Mouse (Mus musculus): ENCODE results near the gene Matk. TPM values are rescaled to one million over a fixed set of nuclear protein-coding genes. Genes with fewer than 3 reads are reported as not detected.
"Not testable (repeated sequence)": the region's sequence is repeated elsewhere in the genome, so short reads cannot be mapped to it uniquely, and the experiment has no call there.

Matk gene
- 5.6 and 7.2 TPM in 2 replicates for polyA plus RNA-seq (2016; fragmentation: Nextera tagmentation; extraction: Ambion mirVana)

- no peak for ATAC-seq (ENCODE audit: insufficient number of reproducible peaks, insufficient read depth, low FRiP score, low TSS enrichment)
- H3K9me3 ChIP-seq: no peaks in the 10 kb centered on the region
- whole genome bisulfite sequencing: 9% methylated on average over 44 of the region's 44 CpGs
- H3K4me3 ChIP-seq: peak within 1 kb of the TSS; percentile 20; the same call in 1 of the 2 replicates
- H3K27ac ChIP-seq: no peak within 1 kb of the TSS
- H3K27me3 ChIP-seq: peaks cover 73% of the 10 kb centered on the region
- H3K9ac ChIP-seq: peak within 1 kb of the TSS; percentile 31; the same call in 1 of the 2 replicates
- no peaks in the 10 kb centered on the region for H3K36me3 ChIP-seq
- peaks cover 17% of the 10 kb centered on the region for H3K4me1 ChIP-seq
- H3K4me2 ChIP-seq (replicated peaks): peak within 1 kb of the TSS; percentile 46
Observed at GRCm38 (mm10) chr10:81252424-81253419, at the start of gene Matk. Matk (plus strand) TSS chr10:81252935.

DNA sequence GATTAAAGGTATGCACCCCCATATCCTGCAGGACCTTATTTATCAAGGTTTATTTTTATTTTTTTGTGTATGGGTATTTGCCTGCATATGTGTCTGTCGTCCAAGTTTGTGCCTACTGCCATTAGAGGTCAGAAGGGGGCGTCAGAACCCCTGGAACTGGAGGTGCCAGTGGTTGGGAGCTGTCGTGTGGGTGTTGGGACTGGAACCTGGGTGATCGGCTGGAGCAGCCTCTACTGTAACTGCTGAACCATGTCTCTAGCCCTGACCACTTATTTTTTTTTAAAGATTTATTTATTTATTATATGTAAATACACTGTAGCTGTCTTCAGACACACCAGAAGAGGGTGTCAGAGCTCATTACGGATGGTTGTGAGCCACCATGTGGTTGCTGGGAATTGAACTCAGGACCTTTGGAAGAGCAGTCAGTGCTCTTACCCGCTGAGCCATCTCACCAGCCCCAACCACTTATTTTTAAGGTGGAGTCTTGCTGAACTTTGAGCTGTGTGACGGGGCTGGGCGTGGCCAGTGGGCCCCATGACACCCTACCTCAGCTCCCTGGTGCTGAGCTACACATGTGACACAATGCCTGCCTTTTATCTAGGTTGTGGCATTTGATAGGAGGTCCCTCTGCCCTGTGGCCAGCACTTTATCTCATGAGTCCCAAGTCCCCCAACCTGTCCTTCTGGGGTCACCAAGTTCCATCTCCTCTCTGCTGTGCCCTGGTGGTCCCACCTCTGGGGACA, 49.6 kb upstream of the Matk start:
- WGBS: 64% methylated on average over 8 of the region's 8 CpGs
- no peak for ATAC-seq (ENCODE audit: insufficient number of reproducible peaks, insufficient read depth, low FRiP score, low TSS enrichment)
- H3K27ac ChIP-seq: no peak overlapping the region
- H3K9ac ChIP-seq: no peak overlapping the region
- H3K4me2 ChIP-seq (replicated peaks): no peak overlapping the region
- no peaks in the 10 kb centered on the region for H3K4me1 ChIP-seq
- H3K9me3 ChIP-seq: no peaks in the 10 kb centered on the region
- H3K4me3 ChIP-seq: no peak overlapping the region
- no peaks in the 10 kb centered on the region for H3K36me3 ChIP-seq
- H3K27me3 ChIP-seq: 0 out of 2 replicates have a peak, but pooled peaks cover 5% of the 10 kb centered on the region

DNA sequence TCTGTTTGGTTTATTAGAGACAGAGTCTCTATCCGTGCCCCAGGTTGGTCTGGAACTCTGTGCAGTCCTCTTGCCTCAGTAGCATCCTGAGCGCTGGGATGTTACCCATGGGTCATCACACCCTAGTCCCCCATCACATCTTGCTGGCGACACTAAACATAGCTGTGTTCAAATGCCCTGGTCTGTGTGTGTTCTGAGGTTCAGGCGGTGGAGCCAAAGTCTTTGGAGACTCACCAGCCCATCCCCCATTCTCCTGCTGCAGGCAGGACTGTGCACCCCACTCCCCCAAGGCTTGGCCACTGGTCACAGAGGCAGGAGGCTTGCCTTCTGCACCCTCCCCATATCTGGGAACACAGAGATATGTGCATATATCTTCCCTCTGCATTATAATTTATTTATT, 48.6 kb upstream of the Matk start:
- Histone ChIP-seq H3K4me3 (no peak overlapping the region), H3K27me3 (0 out of 2 replicates have a peak, but pooled peaks cover 2% of the 10 kb centered on the region), H3K4me2 (replicated peaks) (no peak overlapping the region), H3K27ac (no peak overlapping the region), H3K9me3 (no peaks in the 10 kb centered on the region), H3K4me1 (no peaks in the 10 kb centered on the region), H3K36me3 (no peaks in the 10 kb centered on the region), H3K9ac (no peak overlapping the region; the same call in 1 of the 2 replicates)
- no peak for ATAC-seq (ENCODE audit: insufficient number of reproducible peaks, insufficient read depth, low FRiP score, low TSS enrichment)
- 67% methylated on average over 4 of the region's 4 CpGs for WGBS

DNA sequence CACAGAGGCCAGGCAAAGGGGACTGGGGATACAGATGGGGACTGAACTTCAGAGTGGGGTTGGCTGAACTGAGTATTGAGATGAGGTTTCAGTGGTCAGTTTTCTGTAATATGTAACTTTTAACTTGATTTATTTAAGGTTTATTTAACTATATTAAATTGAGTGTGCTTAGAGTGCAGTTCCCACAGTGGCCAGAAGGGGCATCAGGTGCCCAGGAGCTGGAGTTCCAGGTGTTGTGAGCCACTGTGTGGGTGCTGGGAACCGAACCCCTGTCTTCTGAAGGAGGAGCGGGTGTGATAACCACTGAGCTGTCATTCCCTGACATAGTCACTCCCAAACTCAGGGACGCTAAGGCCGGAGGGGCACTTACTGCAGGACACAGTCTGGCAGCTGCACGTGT, 42.6 kb upstream of the Matk start:
- H3K9me3 ChIP-seq: peaks cover 3% of the 10 kb centered on the region; the same call in 1 of the 2 replicates
- H3K36me3 ChIP-seq: no peaks in the 10 kb centered on the region
- no peak overlapping the region for H3K27ac ChIP-seq
- H3K9ac ChIP-seq: no peak overlapping the region
- no peak for ATAC-seq (ENCODE audit: insufficient number of reproducible peaks, insufficient read depth, low FRiP score, low TSS enrichment)
- WGBS: 92% methylated on average over 5 of the region's 5 CpGs
- H3K4me2 ChIP-seq (replicated peaks): no peak overlapping the region
- H3K4me1 ChIP-seq: no peaks in the 10 kb centered on the region
- no peaks in the 10 kb centered on the region for H3K27me3 ChIP-seq
- no peak overlapping the region for H3K4me3 ChIP-seq

DNA sequence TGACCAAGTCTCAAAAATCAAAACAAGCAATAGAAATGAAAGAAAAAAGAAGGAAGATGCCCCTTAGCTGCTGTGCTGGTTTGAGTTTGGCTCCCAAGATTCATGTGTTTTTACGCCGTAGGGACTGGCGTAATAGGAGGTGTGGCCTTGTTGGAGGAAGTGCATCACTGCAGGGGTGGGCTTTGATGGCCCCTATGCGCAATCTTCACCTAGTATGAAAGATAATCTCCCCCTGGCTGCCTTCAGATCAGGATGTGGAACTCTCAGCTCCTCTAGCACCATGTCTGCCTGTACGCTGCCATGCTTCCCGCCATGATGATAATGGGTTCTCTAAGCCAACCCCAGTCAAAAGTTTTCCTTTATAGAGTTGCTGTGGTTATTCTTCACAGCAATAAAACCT, 36.5 kb upstream of the Matk start:
- ATAC-seq (ENCODE audit: insufficient number of reproducible peaks, insufficient read depth, low FRiP score, low TSS enrichment): no peak
- Histone ChIP-seq H3K36me3 (no peaks in the 10 kb centered on the region), H3K4me1 (no peaks in the 10 kb centered on the region), H3K27ac (no peak overlapping the region), H3K4me2 (replicated peaks) (no peak overlapping the region), H3K9ac (no peak overlapping the region), H3K27me3 (no peaks in the 10 kb centered on the region), H3K9me3 (peaks cover 3% of the 10 kb centered on the region; the same call in 1 of the 2 replicates), H3K4me3 (no peak overlapping the region)
- WGBS: 88% methylated on average over 6 of the region's 6 CpGs

GRCm38 (mm10) chr10:81216810-81217209, 35.9 kb upstream of the Matk start:
- Histone ChIP-seq H3K4me3 (no peak overlapping the region), H3K9me3 (peaks cover 3% of the 10 kb centered on the region; the same call in 1 of the 2 replicates), H3K4me2 (replicated peaks) (no peak overlapping the region), H3K9ac (no peak overlapping the region), H3K4me1 (no peaks in the 10 kb centered on the region), H3K36me3 (no peaks in the 10 kb centered on the region), H3K27me3 (no peaks in the 10 kb centered on the region), H3K27ac (no peak overlapping the region)
- WGBS: 81% methylated on average over 6 of the region's 6 CpGs
- no peak for ATAC-seq (ENCODE audit: insufficient number of reproducible peaks, insufficient read depth, low FRiP score, low TSS enrichment)

GRCm38 (mm10) chr10:81217267-81217666, 35.5 kb upstream of the Matk start:
- not testable (repeated sequence) for H3K36me3 ChIP-seq, H3K9ac ChIP-seq
- WGBS: 22% methylated on average over 1 of the region's 1 CpGs

DNA sequence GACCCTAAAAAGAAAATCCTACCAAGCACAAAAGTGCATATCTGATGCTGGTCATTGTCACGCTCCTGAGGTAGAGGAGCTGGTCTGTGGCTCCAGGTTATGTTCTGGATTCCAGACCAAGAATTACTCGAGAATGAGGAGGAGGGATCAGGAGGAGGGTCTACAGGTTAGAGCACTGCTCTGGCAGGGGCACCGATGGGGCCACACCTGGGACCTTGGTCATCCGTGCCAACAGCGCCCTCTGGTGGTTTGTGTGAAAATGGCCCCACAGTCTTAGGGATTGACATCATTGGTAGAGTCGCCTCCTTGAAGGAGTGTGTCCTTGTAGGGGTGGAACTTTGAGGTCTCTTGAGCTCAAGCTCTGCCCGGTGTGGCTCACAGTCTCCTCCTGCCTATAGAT, 34.8 kb upstream of the Matk start:
- H3K36me3 ChIP-seq: no peaks in the 10 kb centered on the region
- H3K27me3 ChIP-seq: no peaks in the 10 kb centered on the region
- no peaks in the 10 kb centered on the region for H3K4me1 ChIP-seq
- no peak overlapping the region for H3K9ac ChIP-seq
- H3K4me2 ChIP-seq (replicated peaks): no peak overlapping the region
- no peak overlapping the region for H3K27ac ChIP-seq
- 0 out of 2 replicates have a peak, but pooled peaks have one; percentile 41 for ATAC-seq (ENCODE audit: insufficient number of reproducible peaks, insufficient read depth, low FRiP score, low TSS enrichment)
- no peak overlapping the region for H3K4me3 ChIP-seq
- 36% methylated on average over 7 of the region's 7 CpGs for WGBS
- H3K9me3 ChIP-seq: no peaks in the 10 kb centered on the region

More at GRCm38 (mm10) chr10:81217267-81217666, 35.5 kb upstream of the Matk start:
- H3K4me2 ChIP-seq (replicated peaks); ATAC-seq (ENCODE audit: insufficient number of reproducible peaks, insufficient read depth, low FRiP score, low TSS enrichment); H3K9me3 ChIP-seq; H3K27ac ChIP-seq; H3K4me1 ChIP-seq; H3K4me3 ChIP-seq; H3K27me3 ChIP-seq: not testable (repeated sequence)

DNA sequence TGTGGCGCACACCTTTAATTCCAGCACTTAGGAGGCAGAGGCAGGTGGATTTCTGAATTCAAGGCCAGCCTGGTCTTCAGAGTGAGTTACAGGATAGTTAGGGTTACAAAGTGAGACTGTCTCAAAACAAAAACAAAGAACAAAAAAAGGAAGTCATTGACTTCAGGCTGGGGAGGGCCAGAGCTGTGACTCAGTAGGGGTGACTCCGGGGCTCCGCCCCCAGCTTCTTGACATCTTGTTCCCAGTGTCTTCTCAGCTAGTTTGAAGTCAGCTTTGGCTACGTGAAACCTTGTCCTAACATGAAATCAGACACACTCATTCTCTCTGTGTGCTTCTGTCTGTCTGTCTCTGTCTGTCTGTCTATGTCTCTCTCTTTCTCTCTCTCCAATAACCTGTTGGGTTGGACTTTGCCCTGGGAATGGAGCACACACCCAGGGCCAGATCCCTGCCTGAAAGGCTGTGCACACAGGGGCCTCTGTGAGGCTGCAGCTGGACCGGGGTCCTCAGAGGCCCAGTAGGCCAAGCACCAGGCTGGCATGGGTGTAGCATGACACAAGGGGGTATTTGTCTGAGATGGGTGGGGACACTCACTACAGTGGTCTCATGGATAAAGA, 31.2 kb upstream of the Matk start:
- Histone ChIP-seq H3K9ac (no peak overlapping the region), H3K27me3 (no peaks in the 10 kb centered on the region), H3K36me3 (no peaks in the 10 kb centered on the region), H3K9me3 (no peaks in the 10 kb centered on the region), H3K4me1 (no peaks in the 10 kb centered on the region), H3K4me3 (no peak overlapping the region), H3K4me2 (replicated peaks) (no peak overlapping the region), H3K27ac (no peak overlapping the region)
- WGBS: 89% methylated on average over 5 of the region's 5 CpGs
- no peak for ATAC-seq (ENCODE audit: insufficient number of reproducible peaks, insufficient read depth, low FRiP score, low TSS enrichment)

- H3K27ac ChIP-seq; H3K4me3 ChIP-seq; H3K27me3 ChIP-seq; H3K36me3 ChIP-seq; H3K9me3 ChIP-seq; H3K9ac ChIP-seq; ATAC-seq (ENCODE audit: insufficient number of reproducible peaks, insufficient read depth, low FRiP score, low TSS enrichment); H3K4me1 ChIP-seq; H3K4me2 ChIP-seq (replicated peaks): not testable (repeated sequence)
- 76% methylated on average over 2 of the region's 2 CpGs for WGBS
Observed at GRCm38 (mm10) chr10:81223731-81224130, 29.0 kb upstream of the Matk start.

DNA sequence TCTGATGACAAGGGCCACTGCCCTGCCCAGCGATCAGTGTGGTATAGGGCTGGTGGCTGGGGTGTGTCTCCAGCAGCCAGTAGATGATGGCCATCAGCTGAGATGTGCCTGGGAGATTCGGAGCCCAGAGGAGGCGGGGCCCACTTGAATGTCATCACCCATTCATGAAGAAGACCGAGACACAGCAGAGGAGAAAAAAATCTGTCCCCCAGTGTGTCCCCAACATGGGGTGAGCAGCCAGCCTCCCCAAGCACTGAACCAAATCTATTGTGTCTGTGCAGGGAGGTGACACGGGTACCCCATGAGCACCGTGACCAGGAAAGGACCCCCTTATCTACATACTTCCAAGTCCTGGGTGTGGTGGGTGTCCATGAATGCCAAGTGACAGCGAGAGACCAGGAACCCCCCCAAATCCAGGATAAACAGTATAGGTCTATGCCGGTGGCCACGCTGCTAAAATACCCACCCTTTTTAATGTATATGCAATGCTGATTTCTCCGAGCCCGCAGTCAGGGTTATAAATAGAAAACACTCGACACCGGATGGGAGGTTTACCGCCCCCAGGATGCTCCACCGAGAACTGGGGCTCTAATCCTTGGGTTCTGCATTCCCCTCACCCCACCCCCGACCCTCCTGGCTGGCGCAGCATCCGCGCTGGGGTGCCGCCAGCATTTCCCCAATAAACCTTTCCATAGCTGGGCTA, 22.8 kb upstream of the Matk start:
- H3K4me2 ChIP-seq (replicated peaks): peak overlapping the region; percentile 45
- peak overlapping the region; percentile 37; the same call in 1 of the 2 replicates for H3K9ac ChIP-seq
- H3K4me3 ChIP-seq: peak overlapping the region; percentile 29
- no peak for ATAC-seq (ENCODE audit: insufficient number of reproducible peaks, insufficient read depth, low FRiP score, low TSS enrichment)
- no peaks in the 10 kb centered on the region for H3K36me3 ChIP-seq
- no peaks in the 10 kb centered on the region for H3K9me3 ChIP-seq
- 13% methylated on average over 20 of the region's 20 CpGs for WGBS
- H3K27ac ChIP-seq: no peak overlapping the region
- peaks cover 12% of the 10 kb centered on the region for H3K4me1 ChIP-seq
- H3K27me3 ChIP-seq: peaks cover 36% of the 10 kb centered on the region
